12 mouse cellular contexts compared by ENCODE assay signal in the genomic region with DNA sequence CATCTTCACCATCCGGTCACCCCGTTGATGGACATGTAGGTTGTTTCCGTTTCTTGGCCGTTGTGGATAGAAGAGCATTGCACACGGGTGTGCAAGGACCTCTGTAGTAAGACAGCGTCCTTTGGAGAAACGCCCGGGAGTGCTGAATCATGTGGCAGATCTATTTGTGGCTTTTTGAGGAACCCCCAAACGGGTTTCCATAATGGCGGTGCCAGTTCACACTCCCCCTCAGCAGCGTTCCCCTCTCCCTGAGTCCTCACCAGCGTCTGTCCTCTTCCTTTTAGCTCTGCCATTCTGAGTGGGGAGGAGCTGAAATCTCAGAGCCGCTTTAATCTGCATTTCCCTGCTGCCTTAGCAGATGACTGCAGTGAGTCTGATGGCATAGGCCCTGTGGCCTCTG.
DNase-seq lines count a peak whose midpoint lies in the region; ATAC-seq and TF ChIP-seq lines count a peak whose summit lies in the region.
"Had no signal": no experiment of that assay in that cellular context is flagged by ENCODE, and none has a peak within 500 bp of the region (broad histone marks: within the 10 kb centered on the region; RNA-seq: fewer than 3 reads in every experiment).

No protein-coding gene starts in this region.

- no peak for DNase-seq in liver, postnatal 0 days
- DNase-seq in liver = no peak
- DNase-seq in layer of hippocampus, adult 2 months (ENCODE audit: low spot score in 2 of 2) = peak; percentile 43 to 56
- peak; percentile 85 for DNase-seq in telencephalon, adult 2 months (ENCODE audit: low read depth, low spot score)
- DNase-seq in ovary, postnatal 14 days (ENCODE audit: low spot score) = no peak
- DNase-seq in lung, adult 2 months = no peak
- DNase-seq in midbrain, embryonic 14.5 days = no peak
- DNase-seq: cerebellum, adult 18-20 months; gastrocnemius, postnatal 36 days had no signal

- WGBS in liver, postnatal 0 days (ENCODE audit: insufficient replicate concordance) = 71% methylated on average over 13 of the region's 13 CpGs
- 92% methylated on average over 13 of the region's 13 CpGs for WGBS in lung, adult 2 months
- 96% methylated on average over 13 of the region's 13 CpGs for WGBS in midbrain, embryonic 14.5 days

- no peak for TF ChIP-seq CTCF in liver, postnatal 0 days (IDR thresholded peaks at IDR 0.05; ENCODE audit: low read depth)
- TF ChIP-seq CTCF in layer of hippocampus, adult 2 months (conservative IDR thresholded peaks at IDR 0.05) = no peak
- TF ChIP-seq CTCF in lung, adult 2 months (IDR thresholded peaks at IDR 0.05; ENCODE audit: insufficient read depth, low read length) = no peak

- H3K4me3 ChIP-seq in liver, postnatal 0 days (ENCODE audit: low read depth, low read length) = no peak overlapping the region
- no peak overlapping the region for H3K4me3 ChIP-seq in layer of hippocampus, adult 2 months
- H3K4me3 ChIP-seq in lung, adult 2 months (replicated peaks; ENCODE audit: extremely low read depth, low read depth, low read length) = no peak overlapping the region
- H3K4me3 ChIP-seq in midbrain, embryonic 14.5 days (replicated peaks; ENCODE audit: low read depth, low read length) = no peak overlapping the region
- H3K4me3 ChIP-seq: liver, embryonic 15.5 days had no signal

- no peak overlapping the region for H3K4me2 ChIP-seq in liver, postnatal 0 days (ENCODE audit: low read depth, low read length)
- H3K4me2 ChIP-seq in midbrain, embryonic 14.5 days (ENCODE audit: low read length) = no peak overlapping the region
- H3K4me2 ChIP-seq: liver, embryonic 15.5 days had no signal

- H3K36me3 ChIP-seq in liver, postnatal 0 days (replicated peaks; ENCODE audit: insufficient read depth, low read length) = peaks cover 3% of the 10 kb centered on the region; the same call in 1 of the 2 replicates
- peaks cover 16% of the 10 kb centered on the region for H3K36me3 ChIP-seq in midbrain, embryonic 14.5 days (ENCODE audit: control insufficient read depth, insufficient read depth, low read length)

- no peaks in the 10 kb centered on the region for H3K27me3 ChIP-seq in liver, postnatal 0 days (ENCODE audit: insufficient read depth, low read length)
- H3K27me3 ChIP-seq in midbrain, embryonic 14.5 days (ENCODE audit: control insufficient read depth, insufficient read depth, low read length) = no peaks in the 10 kb centered on the region
- H3K27me3 ChIP-seq: CH12.LX; liver, embryonic 15.5 days had no signal

- H3K27ac ChIP-seq in liver, postnatal 0 days (ENCODE audit: low read depth) = no peak overlapping the region
- H3K27ac ChIP-seq in layer of hippocampus, adult 2 months = no peak overlapping the region
- no peak overlapping the region for H3K27ac ChIP-seq in midbrain, embryonic 14.5 days (replicated peaks; ENCODE audit: low read depth, low read length)
- H3K27ac ChIP-seq: liver, embryonic 15.5 days had no signal

- no peaks in the 10 kb centered on the region for H3K4me1 ChIP-seq in liver, postnatal 0 days (ENCODE audit: insufficient read depth)
- no peaks in the 10 kb centered on the region for H3K4me1 ChIP-seq in lung, adult 2 months (ENCODE audit: control insufficient read depth, insufficient read depth, low read length)
- H3K4me1 ChIP-seq in midbrain, embryonic 14.5 days (ENCODE audit: control insufficient read depth, insufficient read depth, low read length) = peaks cover 6% of the 10 kb centered on the region
- H3K4me1 ChIP-seq: liver, embryonic 15.5 days had no signal

- no peak for TF ChIP-seq EP300 in liver, postnatal 0 days (IDR thresholded peaks at IDR 0.05; ENCODE audit: low read depth)

- no peak overlapping the region for H3K9ac ChIP-seq in liver, postnatal 0 days (replicated peaks)
- H3K9ac ChIP-seq in midbrain, embryonic 14.5 days (replicated peaks; ENCODE audit: low read length) = no peak overlapping the region
- H3K9ac ChIP-seq: liver, embryonic 15.5 days had no signal

- no peaks in the 10 kb centered on the region for H3K9me3 ChIP-seq in liver, postnatal 0 days (ENCODE audit: low read length)
- no peaks in the 10 kb centered on the region for H3K9me3 ChIP-seq in midbrain, embryonic 14.5 days (ENCODE audit: control insufficient read depth, low read length)
- H3K9me3 ChIP-seq: liver, embryonic 15.5 days had no signal

- TF ChIP-seq POLR2A in lung, adult 2 months (IDR thresholded peaks at IDR 0.05; ENCODE audit: borderline replicate concordance, extremely low read depth, low read depth, low read length) = no peak

- peak; percentile 23; the same call in 1 of the 2 replicates for ATAC-seq in liver, postnatal 0 days
- ATAC-seq in megakaryocyte progenitor cell, adult 5-6 weeks (replicated peaks; ENCODE audit: poor library complexity) = peak; percentile 70
- ATAC-seq in midbrain, embryonic 14.5 days (ENCODE audit: low FRiP score, low TSS enrichment) = no peak

Comparison
In these comparisons a context has a peak if more than half of its experiments do, and no peak if none do; other contexts are left out.
1. DNase-seq: peak in layer of hippocampus, adult 2 months (2 of 2) and telencephalon, adult 2 months (single experiment); none in liver, postnatal 0 days (single experiment), liver (single experiment), ovary, postnatal 14 days (single experiment), lung, adult 2 months (single experiment) and midbrain, embryonic 14.5 days (single experiment).